Mouse (Mus musculus) heart, embryonic 14.5 days (tissue): ENCODE data around the gene Trp73. TPM values are rescaled to one million over a fixed set of nuclear protein-coding genes. Genes with fewer than 3 reads are reported as not detected.

Experiments
- ATAC-seq: fragments of 200-750 bp; cut with Nextera tagmentation; 2 replicates; pipeline ENCODE4 v1.8.0; 2017; ENCODE audit warnings: low read depth, moderate TSS enrichment; ENCODE audit not compliant: insufficient number of reproducible peaks, insufficient read depth, low FRiP score
- H3K27ac ChIP-seq, 2 experiments: fragments of 200-500 bp in 1 of 2; fragments of 300-500 bp in 1 of 2; sonication (generic) in 1 of 2; replicated peaks in 1 of 2; 2 replicates each; pipeline ENCODE4 v1.5.1; 2012 to 2014; ENCODE audit warnings: low read depth in 2 of 2, low read length in 2 of 2, control low read depth in 1 of 2, mild to moderate bottlenecking in 1 of 2, mixed read lengths in 1 of 2; ENCODE audit not compliant: control insufficient read depth in 1 of 2, insufficient read depth in 1 of 2
- H3K27me3 ChIP-seq: fragments of 300-500 bp; sonication (generic); 2 replicates; pipeline ENCODE4 v1.6.1; 2014; ENCODE audit warnings: mild to moderate bottlenecking, low read length, control low read depth; ENCODE audit not compliant: control insufficient read depth, insufficient read depth
- H3K36me3 ChIP-seq: fragments of 300-500 bp; sonication (generic); 2 replicates; pipeline ENCODE4 v1.6.1; 2014; ENCODE audit warnings: mild to moderate bottlenecking, control low read depth, low read length, mixed read lengths; ENCODE audit not compliant: control insufficient read depth, insufficient read depth
- H3K4me1 ChIP-seq, 2 experiments: fragments of 200-500 bp in 1 of 2; fragments of 300-500 bp in 1 of 2; sonication (generic) in 1 of 2; 2 replicates each; pipeline ENCODE4 v1.6.1; 2012 to 2014; ENCODE audit warnings: low read length in 2 of 2, control low read depth in 1 of 2, mixed read lengths in 1 of 2; ENCODE audit not compliant: control insufficient read depth in 2 of 2, insufficient read depth in 2 of 2
- H3K4me2 ChIP-seq: fragments of 300-500 bp; sonication (generic); 2 replicates; pipeline ENCODE4 v1.6.1; 2014; ENCODE audit warnings: mild to moderate bottlenecking, low read length
- H3K4me3 ChIP-seq, 2 experiments: fragments of 200-500 bp in 1 of 2; fragments of 300-500 bp in 1 of 2; sonication (generic) in 1 of 2; 2 replicates each; pipeline ENCODE4 v1.5.1; 2012 to 2014; ENCODE audit warnings: low read length in 2 of 2, mild to moderate bottlenecking in 2 of 2, control low read depth in 1 of 2, low read depth in 1 of 2, moderate library complexity in 1 of 2; ENCODE audit not compliant: control insufficient read depth in 1 of 2, insufficient read depth in 1 of 2
- H3K9ac ChIP-seq: fragments of 300-500 bp; sonication (generic); 2 replicates; pipeline ENCODE4 v1.6.1; 2014; ENCODE audit warnings: mild to moderate bottlenecking, low read length
- H3K9me3 ChIP-seq: fragments of 300-500 bp; sonication (generic); 2 replicates; pipeline ENCODE4 v1.6.1; 2016; ENCODE audit warnings: low read length, control low read depth; ENCODE audit not compliant: control insufficient read depth
- WGBS: fragments of 180-500 bp; shearing (Covaris S2); extraction: QIAGEN DNeasy Blood & Tissue Kit; methylation state at CpG from one replicate; pipeline ENCODE4 v1.1.7; 2014; 5-methylcytosine and 5-hydroxymethylcytosine counted together
- polyA plus RNA-seq: library from polyadenylated mRNA; unstranded; fragments of >200 nt; fragmentation: Nextera tagmentation; extraction: Ambion mirVana; gene quantifications from 2 replicates; pipeline ENCODE4 v1.2.1, GENCODE M21; 2014

The Trp73 gene
- polyA plus RNA-seq, 1 experiment from 2014 or later = 0.08 TPM

DNA sequence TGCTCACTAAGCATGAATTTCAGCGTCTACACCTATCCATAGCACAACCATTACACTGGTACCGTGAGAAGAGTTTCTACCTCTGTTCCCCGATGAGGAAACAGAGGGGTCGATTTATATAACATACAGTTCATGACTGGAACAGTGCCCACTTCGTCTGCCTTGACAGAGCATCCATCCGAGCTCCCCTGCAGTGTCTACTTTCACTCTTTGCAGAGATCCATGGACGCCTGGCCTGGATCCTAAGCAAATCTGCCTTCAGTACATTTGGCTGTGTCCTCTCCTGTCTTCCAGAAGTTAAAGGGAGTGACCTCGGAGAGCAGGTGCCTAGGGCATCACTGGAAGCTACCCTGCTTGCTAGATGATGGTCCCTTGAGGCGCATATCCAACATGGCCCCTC lies 20.8 kb downstream of the Trp73 start:
- WGBS = 73% methylated on average over 9 of the region's 9 CpGs
- Histone ChIP-seq H3K36me3 (no peaks in the 10 kb centered on the region), H3K4me2 (no peak overlapping the region), H3K9ac (no peak overlapping the region), H3K4me1 (no peaks in the 10 kb centered on the region), H3K27me3 (peaks cover 19% of the 10 kb centered on the region), H3K4me3 (no peak overlapping the region), H3K9me3 (no peaks in the 10 kb centered on the region), H3K27ac (no peak overlapping the region)
- ATAC-seq = no peak

DNA sequence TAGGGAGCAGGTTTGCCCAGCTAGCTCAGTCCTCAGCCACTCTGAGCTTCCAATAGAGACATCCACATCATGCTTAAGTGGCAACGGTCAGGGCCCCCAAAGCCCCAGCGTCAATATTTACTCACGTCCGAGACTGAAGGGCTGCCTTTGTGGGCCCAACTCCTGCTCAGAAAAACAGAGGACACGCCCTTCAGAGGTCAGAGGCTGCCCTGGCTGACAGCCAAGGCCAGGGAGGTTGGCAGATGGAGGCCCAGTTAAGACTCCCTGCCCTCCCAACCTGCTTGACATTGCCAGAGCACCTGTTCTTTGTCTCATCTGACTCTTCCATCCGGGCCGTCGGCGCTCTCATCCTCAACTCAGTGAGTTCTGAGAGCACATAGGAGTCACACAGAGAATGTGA lies 21.2 kb downstream of the Trp73 start:
- ATAC-seq = no peak
- H3K4me3 ChIP-seq = no peak overlapping the region
- H3K4me1 ChIP-seq = no peaks in the 10 kb centered on the region
- WGBS = 60% methylated on average over 9 of the region's 9 CpGs
- H3K9ac ChIP-seq = no peak overlapping the region
- no peaks in the 10 kb centered on the region for H3K9me3 ChIP-seq
- no peaks in the 10 kb centered on the region for H3K36me3 ChIP-seq
- no peak overlapping the region for H3K27ac ChIP-seq
- peaks cover 15% of the 10 kb centered on the region for H3K27me3 ChIP-seq
- no peak overlapping the region for H3K4me2 ChIP-seq

DNA sequence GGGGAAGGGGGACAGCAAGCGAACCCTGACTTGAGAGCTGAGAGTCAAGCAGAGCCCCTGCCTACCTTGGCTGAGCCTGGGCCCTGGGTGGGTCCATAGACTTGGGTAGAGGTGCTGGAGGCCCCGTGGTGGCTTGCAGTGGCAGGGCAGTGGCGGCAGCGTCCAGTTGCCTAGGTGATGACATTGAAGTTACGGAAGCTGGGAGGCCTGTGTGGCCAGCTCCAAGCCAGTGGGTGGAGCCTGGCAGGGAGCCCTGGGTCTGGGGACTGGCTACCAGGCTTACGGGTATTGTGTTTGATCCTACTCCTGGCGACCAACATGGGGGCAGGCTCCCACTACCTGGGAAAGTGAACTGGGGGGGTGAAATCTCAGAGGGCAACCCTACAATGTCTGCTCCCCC lies 23.6 kb downstream of the Trp73 start:
- Histone ChIP-seq H3K4me2 (no peak overlapping the region), H3K27me3 (no peaks in the 10 kb centered on the region), H3K9me3 (no peaks in the 10 kb centered on the region), H3K4me1 (no peaks in the 10 kb centered on the region), H3K4me3 (no peak overlapping the region), H3K27ac (no peak overlapping the region), H3K9ac (no peak overlapping the region), H3K36me3 (no peaks in the 10 kb centered on the region)
- no peak for ATAC-seq
- WGBS = 42% methylated on average over 7 of the region's 7 CpGs

DNA sequence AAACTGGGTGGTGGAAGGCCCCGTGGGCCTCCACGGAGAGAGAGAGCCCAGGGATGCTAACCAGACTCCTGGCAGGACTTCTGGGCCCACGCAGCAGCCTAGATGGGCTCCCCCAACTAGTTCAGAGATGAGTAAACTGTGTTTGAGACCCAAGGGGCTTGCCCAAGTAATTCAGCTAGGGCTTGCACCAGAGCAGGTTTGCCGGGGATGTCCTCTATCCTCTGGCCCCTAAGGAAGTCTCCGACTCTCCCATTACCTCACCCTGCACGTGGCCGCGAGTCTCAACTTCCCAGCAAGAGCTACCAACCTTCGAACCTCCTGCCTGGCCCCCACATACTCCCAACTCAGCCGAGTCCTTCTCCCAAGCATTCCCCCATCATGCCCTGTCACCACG lies 30.2 kb downstream of the Trp73 start:
- no peak overlapping the region for H3K4me2 ChIP-seq
- WGBS = 75% methylated on average over 11 of the region's 11 CpGs
- no peak overlapping the region for H3K9ac ChIP-seq
- H3K36me3 ChIP-seq = no peaks in the 10 kb centered on the region
- H3K27ac ChIP-seq = no peak overlapping the region
- no peak overlapping the region for H3K4me3 ChIP-seq
- peaks cover 34% of the 10 kb centered on the region; the same call in 1 of the 2 replicates for H3K27me3 ChIP-seq
- no peak for ATAC-seq
- no peaks in the 10 kb centered on the region; a peak in 1 of 4 replicates for H3K4me1 ChIP-seq
- H3K9me3 ChIP-seq = no peaks in the 10 kb centered on the region

DNA sequence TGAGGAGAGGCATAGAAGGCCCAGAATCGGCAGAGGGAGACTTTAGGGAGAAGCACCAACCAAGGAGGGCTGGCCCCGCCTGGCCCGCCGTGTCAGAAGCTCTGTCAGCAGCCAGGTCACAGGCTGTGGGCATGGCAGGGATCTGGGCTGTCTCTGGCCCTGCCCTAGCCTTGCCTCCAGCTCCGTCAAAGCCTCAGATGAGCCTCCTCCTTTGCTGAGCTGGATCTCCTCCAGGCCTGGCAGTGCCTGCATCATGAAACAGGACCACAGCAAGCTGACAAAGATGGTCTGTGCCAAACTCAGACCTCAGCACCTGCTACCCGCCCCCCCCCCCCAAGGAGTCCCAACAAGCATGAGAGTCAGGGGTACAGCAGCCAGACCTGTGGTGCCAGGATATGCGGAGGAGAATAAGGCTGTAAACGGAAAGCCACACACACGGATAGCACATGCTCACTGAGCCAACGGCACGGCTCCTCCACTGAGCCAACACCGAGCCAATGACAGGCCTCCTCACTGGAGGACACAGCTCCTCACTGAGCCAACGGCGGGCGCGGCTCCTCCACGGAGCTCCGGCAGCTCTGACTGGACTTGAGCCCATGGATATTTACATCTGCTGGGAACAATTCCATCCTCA lies 30.7 kb downstream of the Trp73 start:
- no peak for ATAC-seq
- no peak overlapping the region for H3K4me2 ChIP-seq
- H3K9me3 ChIP-seq = no peaks in the 10 kb centered on the region
- H3K27me3 ChIP-seq = peaks cover 39% of the 10 kb centered on the region; the same call in 1 of the 2 replicates
- H3K36me3 ChIP-seq = no peaks in the 10 kb centered on the region
- no peaks in the 10 kb centered on the region; a peak in 1 of 4 replicates for H3K4me1 ChIP-seq
- H3K9ac ChIP-seq = no peak overlapping the region
- H3K4me3 ChIP-seq = no peak overlapping the region
- no peak overlapping the region for H3K27ac ChIP-seq
- WGBS = 46% methylated on average over 18 of the region's 18 CpGs

DNA sequence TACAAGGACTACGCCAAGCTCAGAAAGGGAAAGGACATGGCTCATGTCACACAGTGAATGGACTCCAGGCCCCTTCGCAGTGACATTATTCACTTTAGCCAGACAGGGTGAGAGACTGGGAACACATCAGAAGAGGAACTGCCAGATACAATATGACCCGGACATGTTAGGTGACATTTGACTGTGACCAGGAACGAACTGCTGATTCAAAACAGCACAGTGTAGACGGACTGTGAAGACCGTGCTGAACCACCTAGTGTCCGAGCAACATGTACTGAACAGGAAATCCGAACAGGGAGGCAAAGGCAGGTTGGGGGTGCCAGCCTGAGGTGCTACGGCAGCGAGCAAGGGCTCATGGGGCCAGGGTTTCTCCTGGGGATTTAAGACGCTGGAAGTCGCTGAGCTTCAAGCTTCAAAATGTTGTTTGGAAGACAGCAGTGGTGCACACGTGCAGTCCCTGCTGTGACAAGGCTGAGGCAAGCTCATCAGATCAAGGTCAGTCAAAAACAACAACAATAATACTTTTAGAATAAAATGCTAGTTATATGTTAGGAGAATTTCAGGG lies 33.4 kb downstream of the Trp73 start:
- Histone ChIP-seq H3K4me3 (no peak overlapping the region), H3K9ac (no peak overlapping the region), H3K27ac (no peak overlapping the region), H3K27me3 (peaks cover 53% of the 10 kb centered on the region), H3K36me3 (no peaks in the 10 kb centered on the region), H3K4me2 (no peak overlapping the region), H3K9me3 (no peaks in the 10 kb centered on the region), H3K4me1 (no peaks in the 10 kb centered on the region; a peak in 1 of 4 replicates)
- no peak for ATAC-seq
- 68% methylated on average over 13 of the region's 13 CpGs for WGBS

DNA sequence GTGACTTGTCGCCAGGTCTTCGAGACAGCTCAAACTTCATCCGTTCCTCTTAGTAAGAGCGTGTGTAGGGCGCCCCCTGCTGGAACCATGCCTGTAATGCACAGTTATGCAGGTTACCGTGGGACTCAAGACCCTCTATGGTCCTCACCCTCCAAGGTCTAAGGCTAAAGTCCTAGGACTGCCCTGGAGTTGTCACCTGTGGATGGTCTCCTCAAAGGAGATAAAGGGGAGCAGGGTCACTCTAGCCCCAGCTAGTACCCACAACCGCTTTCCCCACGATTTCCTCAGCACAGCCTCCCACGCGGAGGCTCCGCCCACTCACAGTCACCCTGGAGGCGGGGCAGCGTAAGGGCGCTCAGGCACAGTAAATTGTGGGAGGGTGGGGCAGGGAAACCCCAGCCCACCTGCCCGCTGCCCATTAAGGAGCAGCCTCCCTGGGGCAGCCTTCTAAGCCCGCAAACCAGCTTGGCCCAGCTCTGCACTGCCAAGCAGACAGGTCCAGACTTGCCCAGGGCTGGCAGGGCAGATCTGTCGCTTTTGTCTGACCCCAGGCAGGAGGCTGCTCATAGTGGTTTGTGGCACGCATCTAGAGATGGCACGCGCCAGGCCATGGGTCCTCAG lies 34.5 kb downstream of the Trp73 start:
- Histone ChIP-seq H3K4me3 (no peak overlapping the region), H3K27me3 (peaks cover 53% of the 10 kb centered on the region), H3K4me1 (no peaks in the 10 kb centered on the region; a peak in 1 of 4 replicates), H3K36me3 (no peaks in the 10 kb centered on the region), H3K9me3 (no peaks in the 10 kb centered on the region), H3K9ac (no peak overlapping the region), H3K27ac (no peak overlapping the region), H3K4me2 (peak overlapping the region; percentile 44)
- no peak for ATAC-seq
- WGBS = 29% methylated on average over 20 of the region's 20 CpGs
